Mouse (Mus musculus) ES-Bruce4 (cell line): ENCODE results near the gene Dus2.

ENCODE experiments used
- CTCF ChIP-seq: IDR thresholded peaks from one replicate; pipeline ENCODE4 v1.8.1; 2011; ENCODE audit warnings: low read depth, low read length
- EP300 ChIP-seq: IDR thresholded peaks from 2 replicates; pipeline ENCODE4 v1.6.1; 2011; ENCODE audit warnings: low read depth, low read length; ENCODE audit not compliant: insufficient read depth

DNA sequence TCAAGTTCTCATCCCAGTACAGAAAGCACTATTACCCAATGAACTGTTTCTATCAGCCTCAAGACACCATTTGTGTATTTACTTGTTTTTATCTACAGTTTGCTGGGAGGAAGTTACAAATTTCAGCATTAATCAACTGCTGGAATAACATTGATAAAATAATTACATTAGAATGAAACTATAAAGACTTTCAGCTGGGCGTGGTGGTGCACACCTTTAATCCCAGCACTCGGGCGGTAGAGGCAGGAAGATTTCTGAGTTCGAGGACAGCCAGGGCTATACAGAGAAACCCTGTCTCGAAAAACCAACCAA lies 84.7 kb downstream of the Dus2 start:
- TF ChIP-seq CTCF (no peak), EP300 (no peak)
